Mouse (Mus musculus): ENCODE results near the gene Hs3st3a1.

Gene Hs3st3a1

DNA sequence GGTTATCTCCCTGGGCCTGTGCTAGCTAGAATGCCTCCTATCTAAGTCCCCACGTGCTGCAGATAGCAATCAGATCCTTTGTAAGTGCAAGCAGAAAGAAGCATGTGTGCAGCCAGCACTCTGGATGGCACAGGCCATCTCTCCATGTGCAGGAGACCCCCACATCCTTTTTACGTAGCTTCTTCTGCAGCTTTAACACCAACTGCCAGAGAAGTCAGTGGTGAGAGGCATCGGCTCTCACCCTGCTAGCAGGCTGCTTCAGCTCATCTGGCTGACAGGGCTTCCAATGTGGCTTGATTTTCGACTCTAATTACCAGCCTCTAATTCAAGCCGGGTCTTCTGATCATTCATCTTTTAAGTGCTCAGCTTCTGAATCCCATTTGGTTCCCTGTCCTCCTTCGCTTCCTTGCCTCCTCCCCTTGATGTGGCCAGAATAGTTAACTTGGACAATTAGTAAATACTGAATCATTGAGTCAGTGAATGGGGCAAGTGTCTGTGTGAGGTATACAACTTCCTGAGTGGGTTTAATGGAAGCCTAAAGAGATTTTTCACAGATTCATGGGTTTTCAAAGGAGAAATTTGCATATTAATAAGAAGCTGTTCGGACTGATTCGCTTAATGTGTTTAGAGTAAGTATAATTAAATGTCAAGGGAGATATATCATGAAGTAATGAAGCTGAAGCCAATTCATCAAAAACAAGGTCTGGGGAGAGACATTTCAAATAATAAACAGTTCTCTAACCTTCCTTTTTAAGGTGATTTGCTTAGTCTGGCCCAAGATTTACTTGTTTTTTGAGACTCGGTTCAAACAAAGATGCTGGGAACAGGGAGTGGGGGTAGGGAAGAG, 54.7 kb downstream of the Hs3st3a1 start:
- DNase-seq (ENCODE audit: low spot score in 2 of 2) = no peak

DNA sequence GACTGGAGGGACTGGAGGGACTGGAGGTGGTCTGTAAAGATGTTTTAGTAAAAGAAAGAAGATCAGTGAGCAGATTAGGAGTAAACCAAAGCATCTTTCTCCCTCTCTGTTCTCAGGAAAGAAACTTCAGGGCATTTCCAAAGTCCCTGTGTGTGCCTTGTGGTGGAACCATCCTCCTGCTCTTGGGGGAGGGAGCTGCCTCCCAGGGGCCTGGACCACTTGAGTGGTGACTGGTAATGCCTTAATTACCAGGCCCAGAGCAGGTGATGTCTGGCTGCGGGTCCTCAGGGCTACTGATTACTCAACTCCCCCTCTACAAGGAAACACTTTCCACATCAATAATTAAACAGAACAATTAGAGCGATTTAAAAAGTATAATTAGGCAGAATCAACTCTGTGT, 59.3 kb downstream of the Hs3st3a1 start:
- DNase-seq (ENCODE audit: low spot score in 2 of 2) = no peak

DNA sequence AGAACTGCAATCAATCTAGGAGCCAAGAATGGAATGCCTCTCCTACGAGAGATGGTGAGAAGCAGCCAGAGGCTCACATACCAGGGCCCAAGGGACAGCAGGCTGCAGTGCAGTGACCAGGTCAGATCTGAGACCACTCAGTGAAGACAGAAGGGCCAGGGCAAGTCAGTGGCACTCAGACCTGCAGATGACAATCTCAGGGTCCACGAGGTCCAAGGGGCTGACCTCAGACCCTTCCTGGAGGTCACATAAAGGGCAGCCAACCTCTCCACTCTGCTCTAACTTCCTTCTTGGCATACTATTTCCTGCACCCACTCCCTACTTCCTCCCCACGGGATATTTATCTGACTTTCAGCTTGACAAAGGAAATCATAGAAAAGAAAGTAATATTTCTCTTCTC, 60.8 kb downstream of the Hs3st3a1 start:
- DNase-seq (ENCODE audit: low spot score in 2 of 2) = no peak

DNA sequence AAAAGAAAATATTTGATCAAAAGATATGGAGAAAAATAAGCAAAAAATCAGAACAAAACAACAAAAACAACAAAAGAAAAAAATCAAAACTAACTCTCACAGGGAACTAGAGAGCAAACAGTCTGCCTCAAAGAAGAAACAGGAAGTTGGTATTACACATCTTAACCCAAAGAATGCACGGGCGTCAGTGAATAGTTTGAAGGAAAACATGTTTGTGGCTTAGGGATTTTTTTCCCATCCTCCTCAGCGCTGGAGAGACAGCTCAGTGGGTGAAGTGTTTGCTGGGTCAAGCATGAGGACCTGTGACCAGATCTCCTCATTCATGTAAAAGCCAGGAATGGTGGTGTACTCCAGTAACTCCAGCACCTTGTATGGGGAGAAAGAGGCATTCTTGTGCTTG, 61.5 kb downstream of the Hs3st3a1 start:
- no peak for DNase-seq (ENCODE audit: low spot score in 2 of 2)

DNA sequence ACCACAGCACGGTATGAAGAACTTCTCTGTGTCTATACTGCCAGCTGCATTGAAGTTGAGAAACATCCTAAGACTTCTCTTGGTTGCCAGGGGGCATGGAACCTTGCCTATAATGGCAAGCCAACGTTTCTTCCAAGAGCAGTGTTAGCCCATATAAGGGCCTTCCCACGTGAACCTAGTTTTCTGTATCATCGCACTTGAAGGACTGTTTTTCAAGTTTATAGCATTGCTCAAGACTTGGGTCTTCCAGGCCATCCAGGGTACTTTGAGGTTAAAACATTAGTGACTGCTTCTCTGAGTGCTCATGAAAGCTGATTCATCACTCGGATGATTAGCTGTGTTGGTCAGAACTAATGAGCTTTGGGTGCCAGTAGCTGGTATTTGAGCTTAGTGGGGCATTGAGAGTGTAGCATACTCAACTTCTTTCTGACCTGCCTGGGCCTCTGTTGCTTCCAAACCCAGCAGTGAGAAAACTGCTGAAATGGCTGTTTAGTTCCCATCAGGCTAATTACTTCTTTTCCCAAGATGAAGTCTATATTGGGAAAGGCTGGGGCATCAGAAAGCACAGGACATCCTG, 65.5 kb downstream of the Hs3st3a1 start:
- DNase-seq (ENCODE audit: low spot score in 2 of 2) = no peak

DNA sequence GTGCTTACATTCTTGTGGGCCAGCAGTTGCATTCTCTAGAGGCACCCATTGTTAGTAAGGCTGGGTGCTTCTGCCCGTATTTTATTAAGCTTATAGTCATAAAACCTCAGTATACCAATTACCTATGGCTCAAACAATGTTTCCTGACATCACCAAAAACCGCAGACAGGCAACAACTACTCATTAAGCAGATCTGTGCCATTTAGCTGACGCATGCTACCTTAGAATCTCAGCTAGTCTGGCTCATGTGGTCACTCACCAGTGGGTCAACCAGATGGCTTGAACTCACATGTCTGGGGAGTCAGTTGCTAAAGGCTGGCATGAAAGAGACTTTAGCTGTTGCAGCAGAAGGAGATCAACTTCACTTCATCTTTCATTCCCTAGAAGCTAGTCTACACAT, 67.9 kb downstream of the Hs3st3a1 start:
- DNase-seq (ENCODE audit: low spot score in 2 of 2) = no peak

DNA sequence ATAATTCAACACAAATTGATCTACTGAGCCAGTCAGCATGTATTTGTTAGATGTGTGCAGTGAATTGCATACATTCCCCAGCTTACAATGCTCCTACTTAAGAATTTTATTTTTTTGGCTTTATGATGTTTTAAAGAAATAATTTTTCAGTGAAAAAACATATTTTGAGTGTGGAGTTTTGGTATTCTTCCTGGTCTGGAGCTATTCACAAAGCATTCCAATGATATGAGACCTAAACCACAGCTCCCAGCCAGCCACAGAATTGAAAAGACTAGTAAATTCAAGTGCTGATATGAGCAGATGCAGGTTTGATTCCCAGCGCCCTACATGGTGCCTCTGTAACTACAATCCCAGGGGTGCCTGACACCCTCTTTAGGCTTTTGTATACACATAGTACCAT, 70.8 kb downstream of the Hs3st3a1 start:
- no peak for DNase-seq (ENCODE audit: low spot score in 2 of 2)

DNA sequence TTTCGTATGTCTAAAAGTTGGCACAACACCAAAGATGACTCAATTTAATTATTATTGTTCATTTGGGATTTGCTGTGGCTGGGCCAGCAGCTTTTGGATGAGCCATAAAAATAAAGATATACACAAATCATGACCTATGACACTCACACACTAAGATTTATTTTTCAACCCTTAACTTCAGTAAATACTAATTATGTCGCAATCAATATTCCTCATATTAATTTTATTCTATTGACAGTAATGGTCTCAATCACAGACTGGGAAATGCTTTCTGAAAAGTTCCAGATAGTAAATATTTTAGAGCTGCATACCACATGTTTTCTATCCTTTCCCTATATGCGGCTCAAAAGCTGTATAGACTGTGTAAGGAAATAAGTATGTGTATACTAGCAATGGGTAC, 71.9 kb downstream of the Hs3st3a1 start:
- DNase-seq (ENCODE audit: low spot score in 2 of 2) = no peak

DNA sequence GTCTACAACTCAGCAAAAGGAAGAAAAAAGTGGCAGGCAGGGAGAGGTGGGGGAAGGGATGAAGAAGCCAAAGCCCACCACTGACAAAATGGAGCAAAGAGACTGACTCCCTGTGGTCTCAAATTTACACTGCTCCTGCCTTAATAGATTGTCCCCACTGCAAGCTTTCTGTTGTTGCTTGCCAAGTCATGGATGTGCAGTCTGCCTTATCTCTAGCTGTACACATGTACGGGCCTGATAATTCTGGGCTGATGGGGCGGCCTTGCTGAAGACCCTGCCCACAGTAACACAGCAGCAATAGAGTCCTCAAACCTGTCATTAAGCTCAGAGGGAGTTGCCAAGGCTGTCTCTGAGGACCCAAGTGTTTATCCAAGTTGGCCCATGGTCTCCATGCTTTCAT, 74.0 kb downstream of the Hs3st3a1 start:
- no peak for DNase-seq (ENCODE audit: low spot score in 2 of 2)

DNA sequence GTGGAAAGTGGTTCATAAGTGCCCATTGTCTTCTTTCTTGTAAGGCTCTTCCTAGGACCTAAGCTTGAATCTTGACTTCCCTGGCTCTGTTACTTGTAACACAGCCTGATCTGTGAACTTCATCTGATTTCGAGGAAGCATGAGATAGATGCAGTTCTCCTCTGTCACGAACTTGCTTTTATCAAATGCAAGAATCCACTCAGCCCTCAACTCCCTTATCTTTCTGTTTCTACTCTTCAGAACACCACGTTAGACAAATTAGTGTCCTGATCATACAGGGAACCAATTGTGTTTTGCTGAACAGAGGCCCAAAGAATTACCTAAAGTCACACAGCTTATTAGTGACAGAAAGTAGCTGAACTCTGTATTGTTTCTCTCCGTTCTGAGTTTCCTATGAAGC, 77.2 kb downstream of the Hs3st3a1 start:
- DNase-seq (ENCODE audit: low spot score in 2 of 2) = no peak

DNA sequence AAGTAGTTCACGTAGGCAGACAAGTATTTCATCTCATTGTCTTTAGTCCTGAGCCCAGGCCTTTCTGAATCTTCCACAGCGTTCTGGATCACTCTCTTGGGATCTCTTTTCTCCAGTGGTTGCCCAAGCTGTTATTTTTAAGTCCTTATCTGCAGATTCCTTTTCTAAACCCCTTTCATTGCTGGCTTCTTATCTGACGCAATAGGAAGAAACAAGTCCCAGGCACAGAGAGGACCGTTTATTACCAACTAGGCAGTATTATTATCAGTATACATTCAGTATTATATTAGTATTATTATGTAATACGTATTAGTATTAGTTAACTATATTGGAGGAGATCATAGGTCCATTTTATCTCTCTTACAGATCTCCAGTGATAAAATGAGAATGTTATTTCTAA, 78.3 kb downstream of the Hs3st3a1 start:
- no peak for DNase-seq (ENCODE audit: low spot score in 2 of 2)

DNA sequence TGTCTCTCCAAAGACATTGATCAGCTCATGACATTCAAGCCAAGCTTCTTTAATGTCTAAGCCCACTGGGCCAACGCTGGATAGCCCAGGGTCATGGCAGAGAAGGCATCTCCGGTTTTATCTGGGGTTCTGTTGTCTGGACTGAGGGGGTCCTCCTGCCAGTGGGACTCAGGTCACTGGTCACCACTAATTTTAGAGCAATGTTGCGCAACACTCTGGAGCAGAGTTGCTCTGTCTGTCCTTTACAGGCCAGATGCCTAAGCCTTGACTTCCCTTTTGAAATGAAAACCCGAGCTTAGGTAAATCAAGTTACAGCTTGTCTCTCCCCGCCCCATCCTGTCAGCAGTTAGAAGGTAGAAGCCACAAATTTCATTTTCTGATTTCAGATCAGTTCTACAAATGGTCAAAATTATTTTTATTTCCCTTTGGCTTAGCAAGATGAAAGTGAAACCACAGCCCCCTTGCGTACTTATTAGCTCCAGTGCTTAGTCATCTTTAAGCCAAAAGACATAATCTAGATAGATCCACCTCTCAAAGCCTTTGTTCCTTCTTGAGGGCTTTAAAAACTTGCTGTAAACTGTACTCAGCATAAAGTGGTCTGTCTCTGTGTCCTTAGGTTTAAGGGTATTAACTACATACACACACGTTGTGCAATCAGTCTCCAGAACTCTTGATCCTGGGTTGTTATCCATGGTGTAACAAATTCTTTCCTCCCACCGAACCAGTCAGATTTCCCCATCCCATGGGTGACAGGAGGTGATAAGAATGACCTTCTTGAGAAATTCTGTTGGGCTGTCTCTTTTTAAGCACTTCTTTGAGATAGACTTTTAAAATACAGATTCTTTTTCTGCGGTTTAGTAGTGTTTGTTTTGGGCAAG, 81.8 kb downstream of the Hs3st3a1 start:
- no peak for DNase-seq (ENCODE audit: low spot score in 2 of 2)

DNA sequence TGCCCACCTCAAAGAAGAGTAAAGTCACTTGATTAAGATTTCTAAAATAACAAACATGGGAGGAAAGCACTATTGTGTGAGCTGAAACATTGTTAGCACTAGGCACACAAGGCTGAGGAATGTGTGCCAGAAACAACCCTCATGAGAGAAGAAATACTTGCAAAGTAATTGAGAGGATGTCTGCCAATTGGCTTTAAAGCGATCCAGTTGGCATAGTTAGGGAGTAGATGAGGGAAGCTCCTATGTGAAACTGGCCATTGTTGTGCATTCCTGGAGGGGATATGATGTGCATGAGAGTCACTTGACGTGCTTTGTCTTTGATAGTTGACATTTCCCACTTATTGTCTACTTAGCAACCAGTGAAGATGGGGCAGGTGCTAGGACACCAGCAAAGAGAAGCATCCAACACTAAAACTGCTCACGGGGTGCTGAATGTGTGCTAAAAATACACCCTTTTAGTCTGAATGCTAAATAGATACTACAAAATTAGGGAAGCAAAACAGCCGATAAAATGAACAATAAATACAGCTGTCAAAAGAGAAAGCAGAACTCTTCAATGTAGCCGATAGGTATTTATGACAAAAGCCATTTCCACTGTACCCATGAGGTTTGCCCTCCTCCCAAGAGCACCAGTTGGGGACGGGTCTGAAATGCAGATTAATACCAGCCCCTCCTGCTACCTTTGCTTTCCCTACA, 83.2 kb downstream of the Hs3st3a1 start:
- DNase-seq (ENCODE audit: low spot score in 2 of 2) = no peak

DNA sequence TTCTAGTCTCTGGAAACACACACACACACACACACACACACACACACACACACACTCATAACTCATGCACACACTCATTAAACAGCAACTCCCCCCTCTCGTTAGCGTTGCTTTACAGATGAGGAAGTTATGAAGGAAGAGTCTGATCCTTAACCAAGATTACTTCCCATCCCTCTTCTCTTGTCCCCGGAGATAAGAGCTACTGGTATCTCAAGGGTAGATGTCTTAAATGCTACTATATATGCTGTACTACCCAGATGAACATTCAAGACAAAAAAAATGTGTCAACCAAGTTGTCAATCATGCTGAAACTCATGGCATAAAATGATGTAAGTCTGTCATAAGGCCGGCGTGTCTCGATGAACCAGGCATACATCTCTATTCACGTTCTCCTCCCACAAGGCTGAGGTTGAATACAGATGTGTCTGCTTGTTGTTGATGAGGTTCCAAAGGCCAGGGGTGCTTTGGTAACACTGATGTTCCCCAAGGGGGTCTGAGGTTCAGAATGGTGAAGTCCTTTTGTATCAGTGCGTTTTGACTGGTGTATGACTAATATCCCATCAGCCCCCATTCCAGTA, 89.0 kb downstream of the Hs3st3a1 start:
- no peak for DNase-seq (ENCODE audit: low spot score in 2 of 2)

DNA sequence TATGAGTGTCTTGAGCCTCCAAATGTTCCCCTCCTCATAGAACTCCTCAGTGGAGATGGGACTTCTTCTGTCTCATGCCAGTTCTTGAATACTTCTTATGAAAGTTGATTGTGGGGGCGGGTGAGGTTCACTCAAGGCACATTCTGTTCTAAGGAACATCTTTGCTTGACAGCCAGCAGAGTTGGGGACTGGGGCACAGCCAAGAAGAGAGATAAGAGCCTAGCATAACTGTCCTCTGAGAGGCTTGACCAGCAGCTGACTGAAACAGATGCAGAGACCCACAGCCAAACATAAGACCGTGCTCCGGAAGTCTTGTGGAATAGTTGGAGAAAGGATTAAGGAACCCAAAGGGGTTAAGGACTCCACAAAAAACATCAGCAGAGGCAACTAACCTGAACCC, 102.1 kb downstream of the Hs3st3a1 start:
- no peak for DNase-seq (ENCODE audit: low spot score in 2 of 2)

DNA sequence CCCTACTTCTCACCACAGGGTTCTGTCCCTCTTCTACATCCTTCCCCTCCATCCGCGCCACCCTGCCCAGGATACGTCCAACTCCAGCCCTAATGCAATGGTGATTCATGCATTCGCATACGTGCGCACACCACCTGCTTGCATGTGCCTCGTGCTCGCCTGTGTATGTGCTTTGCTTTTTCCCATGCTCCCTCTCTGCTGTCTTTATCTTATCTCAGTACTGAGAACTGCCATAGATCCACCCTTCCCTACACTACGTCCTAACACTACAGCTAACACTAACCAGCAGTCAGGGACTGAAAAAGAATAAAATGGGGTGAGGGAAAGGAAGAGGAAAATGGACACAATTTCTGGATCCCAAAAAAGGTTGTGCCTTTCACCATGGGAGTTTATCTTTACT, 106.7 kb downstream of the Hs3st3a1 start:
- no peak for DNase-seq (ENCODE audit: low spot score in 2 of 2)

DNA sequence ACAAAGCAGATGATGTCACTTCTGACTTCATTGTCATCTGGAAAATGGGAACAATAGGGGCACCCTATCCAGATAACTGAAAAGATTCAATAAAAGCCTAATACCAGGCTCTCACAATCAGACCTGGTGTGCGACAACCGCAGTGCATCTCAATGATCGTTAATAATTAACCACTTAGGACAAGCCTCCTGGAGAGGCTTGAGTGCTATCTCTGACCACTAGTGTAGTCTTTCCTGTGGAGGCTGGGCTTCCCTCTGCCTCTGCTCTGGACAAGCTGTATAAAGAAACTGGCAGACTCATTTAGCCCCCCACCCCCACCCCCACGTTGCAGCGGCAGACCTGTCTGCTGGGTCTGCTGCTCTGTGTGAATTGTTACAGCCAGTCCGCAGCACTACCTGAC, 107.2 kb downstream of the Hs3st3a1 start:
- DNase-seq (ENCODE audit: low spot score in 2 of 2) = no peak

DNA sequence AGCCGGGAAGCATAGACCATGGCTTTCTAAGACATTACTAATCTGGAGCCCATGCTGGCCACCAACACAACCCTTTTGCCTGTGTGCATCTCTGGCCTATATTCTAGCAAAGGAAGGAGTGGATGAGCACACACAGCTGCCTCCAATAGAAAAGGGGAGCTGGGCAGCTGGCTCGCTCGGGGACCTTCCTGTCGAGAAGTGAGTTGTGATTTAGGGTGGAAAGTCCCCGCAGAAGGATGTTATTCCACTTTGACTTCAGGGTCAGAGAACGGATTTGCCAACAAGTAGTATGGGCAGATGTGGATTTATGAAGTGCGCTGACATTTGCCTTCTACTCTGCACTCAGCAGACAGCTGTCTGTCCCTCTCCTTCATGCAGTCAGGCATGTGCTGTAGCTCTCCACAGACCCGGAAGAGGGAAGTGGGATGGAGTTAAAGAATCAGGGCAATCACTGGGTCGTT, 108.1 kb downstream of the Hs3st3a1 start:
- no peak for DNase-seq (ENCODE audit: low spot score in 2 of 2)

DNA sequence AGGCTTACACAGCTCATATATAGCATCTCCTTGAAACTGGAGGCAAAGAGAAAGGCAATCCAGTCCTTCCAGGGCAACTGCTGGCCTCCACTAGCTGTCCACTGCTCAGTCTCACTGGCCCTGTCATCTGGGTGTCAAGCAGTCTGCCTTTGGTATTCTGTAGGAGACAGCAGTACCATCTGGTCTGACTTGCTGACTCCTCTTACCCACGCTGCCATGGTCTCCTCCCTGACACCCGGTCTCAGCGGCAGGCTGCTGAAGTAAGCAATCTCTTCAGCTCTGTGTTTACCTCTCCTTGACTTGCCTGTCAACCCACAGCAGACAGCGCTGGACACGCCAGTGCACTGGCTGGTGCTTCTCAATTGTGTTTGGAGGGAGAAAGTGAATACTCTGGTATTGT, 109.1 kb downstream of the Hs3st3a1 start:
- no peak for DNase-seq (ENCODE audit: low spot score in 2 of 2)

DNA sequence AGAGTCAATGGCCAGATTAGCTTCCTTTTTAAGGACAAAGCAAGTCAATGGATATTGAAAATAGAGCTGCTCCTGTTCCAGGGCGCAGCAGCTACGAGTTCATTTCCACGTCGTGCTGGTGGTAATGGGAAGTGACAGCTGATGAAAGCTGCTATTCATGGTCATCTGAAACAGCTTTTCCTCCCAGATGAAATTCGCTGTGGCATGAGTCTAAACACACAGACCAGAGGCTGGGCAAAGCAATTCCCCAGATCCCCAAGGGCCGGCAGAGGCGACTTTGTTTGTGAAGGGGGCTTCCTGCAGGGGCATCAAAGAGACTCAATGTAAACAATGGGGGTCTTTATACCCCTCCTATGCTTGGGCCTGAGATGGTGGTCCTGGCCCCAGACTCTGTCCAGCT, 114.2 kb downstream of the Hs3st3a1 start:
- DNase-seq (ENCODE audit: low spot score in 2 of 2) = no peak

DNA sequence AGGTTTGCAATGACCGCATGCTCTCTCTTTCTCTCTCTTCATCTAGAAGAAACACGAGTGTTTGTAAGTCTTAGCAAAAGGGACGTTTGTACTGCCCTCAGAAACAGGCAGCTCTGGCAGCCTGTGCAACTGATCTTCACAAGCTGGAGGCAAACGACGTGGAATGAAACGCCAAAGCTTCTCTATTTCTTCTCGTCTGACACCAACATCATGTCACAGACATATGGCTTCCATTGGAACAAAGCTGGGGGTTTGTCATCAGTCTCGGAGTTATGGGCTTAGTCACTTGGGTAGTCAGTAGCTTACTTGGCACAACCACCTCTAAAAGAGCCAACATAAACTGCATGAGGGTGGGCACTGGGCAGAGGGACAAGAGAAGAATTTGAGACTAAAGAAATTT, 114.8 kb downstream of the Hs3st3a1 start:
- no peak for DNase-seq (ENCODE audit: low spot score in 2 of 2)

DNA sequence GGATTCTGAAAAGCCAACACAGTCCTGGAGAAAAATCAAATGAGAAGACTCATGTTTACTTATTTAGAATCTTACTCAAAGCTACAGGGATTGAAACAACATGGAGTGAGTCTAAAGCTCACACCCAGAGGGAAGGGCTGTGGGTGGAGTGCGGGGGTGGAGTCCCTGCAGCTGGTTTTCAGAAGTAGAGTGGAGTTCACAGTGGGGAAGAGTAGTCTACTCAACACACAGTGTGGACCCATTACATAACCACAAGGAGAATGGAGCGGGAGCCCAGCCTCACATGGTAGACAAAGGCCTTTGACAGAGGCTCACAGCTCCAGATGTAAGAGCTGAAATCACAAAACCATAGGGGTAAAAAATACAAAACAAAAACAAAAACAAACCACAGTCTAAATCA, 123.2 kb downstream of the Hs3st3a1 start:
- DNase-seq (ENCODE audit: low spot score in 2 of 2) = no peak

Measured in spleen, postnatal 14 days (tissue).